Mouse (Mus musculus) intestine, postnatal 0 days (tissue): ENCODE measurements around the gene Nt5dc2. TPM values are rescaled to one million over a fixed set of nuclear protein-coding genes. Genes with fewer than 3 reads are reported as not detected.

Source experiments
- ATAC-seq: fragments of 200-750 bp; cut with Nextera tagmentation; 2 replicates; pipeline ENCODE4 v1.8.0; 2017; ENCODE audit warnings: mild to moderate bottlenecking, moderate TSS enrichment, moderate library complexity
- H3K27ac ChIP-seq: fragments of 300-500 bp; sonication (generic); 2 replicates; pipeline ENCODE4 v1.5.1; 2014; ENCODE audit warnings: mild to moderate bottlenecking, low read depth, low read length, moderate library complexity
- H3K27me3 ChIP-seq: fragments of 300-500 bp; sonication (generic); replicated peaks from 2 replicates; pipeline ENCODE4 v1.6.1; 2014; ENCODE audit warnings: low read length, mixed read lengths; ENCODE audit not compliant: control insufficient read depth, insufficient read depth
- H3K36me3 ChIP-seq: fragments of 300-500 bp; sonication (generic); 2 replicates; pipeline ENCODE4 v1.6.1; 2014; ENCODE audit warnings: mild to moderate bottlenecking, moderate library complexity; ENCODE audit not compliant: control insufficient read depth, insufficient read depth
- H3K4me1 ChIP-seq: fragments of 300-500 bp; sonication (generic); replicated peaks from 2 replicates; pipeline ENCODE4 v1.6.1; 2014; ENCODE audit warnings: antibody characterized with exemption, low read length, mixed read lengths; ENCODE audit not compliant: control insufficient read depth, insufficient read depth
- H3K4me2 ChIP-seq: fragments of 300-500 bp; sonication (generic); replicated peaks from 2 replicates; pipeline ENCODE4 v1.6.1; 2014; ENCODE audit warnings: low read depth, mild to moderate bottlenecking, moderate library complexity
- H3K4me3 ChIP-seq: fragments of 300-500 bp; sonication (generic); 2 replicates; pipeline ENCODE4 v1.5.1; 2014; ENCODE audit warnings: low read depth, low read length
- H3K9ac ChIP-seq: fragments of 300-500 bp; sonication (generic); 2 replicates; pipeline ENCODE4 v1.6.1; 2014; ENCODE audit warnings: mild to moderate bottlenecking, low read depth, low read length
- H3K9me3 ChIP-seq: fragments of 300-500 bp; sonication (generic); 2 replicates; pipeline ENCODE4 v1.6.1; 2016; ENCODE audit warnings: mixed run types; ENCODE audit not compliant: control insufficient read depth
- CTCF ChIP-seq: sonication (generic); IDR thresholded peaks from 2 replicates; pipeline ENCODE4 v1.5.1; 2016; ENCODE audit warnings: low read depth, mild to moderate bottlenecking, control low read depth, antibody characterized with exemption, moderate library complexity
- WGBS: fragments of 180-500 bp; shearing (Covaris S2); extraction: QIAGEN DNeasy Blood & Tissue Kit; methylation state at CpG from one replicate; pipeline ENCODE4 v1.1.7; 2014; 5-methylcytosine and 5-hydroxymethylcytosine counted together
- polyA plus RNA-seq: library from polyadenylated mRNA; unstranded; fragments of >200 nt; fragmentation: Nextera tagmentation; extraction: Ambion mirVana; gene quantifications from 2 replicates; pipeline ENCODE4 v1.2.1, GENCODE M21; 2015

Nt5dc2 gene
- polyA plus RNA-seq, 1 experiment from 2014 or later: 34.9 TPM

DNA sequence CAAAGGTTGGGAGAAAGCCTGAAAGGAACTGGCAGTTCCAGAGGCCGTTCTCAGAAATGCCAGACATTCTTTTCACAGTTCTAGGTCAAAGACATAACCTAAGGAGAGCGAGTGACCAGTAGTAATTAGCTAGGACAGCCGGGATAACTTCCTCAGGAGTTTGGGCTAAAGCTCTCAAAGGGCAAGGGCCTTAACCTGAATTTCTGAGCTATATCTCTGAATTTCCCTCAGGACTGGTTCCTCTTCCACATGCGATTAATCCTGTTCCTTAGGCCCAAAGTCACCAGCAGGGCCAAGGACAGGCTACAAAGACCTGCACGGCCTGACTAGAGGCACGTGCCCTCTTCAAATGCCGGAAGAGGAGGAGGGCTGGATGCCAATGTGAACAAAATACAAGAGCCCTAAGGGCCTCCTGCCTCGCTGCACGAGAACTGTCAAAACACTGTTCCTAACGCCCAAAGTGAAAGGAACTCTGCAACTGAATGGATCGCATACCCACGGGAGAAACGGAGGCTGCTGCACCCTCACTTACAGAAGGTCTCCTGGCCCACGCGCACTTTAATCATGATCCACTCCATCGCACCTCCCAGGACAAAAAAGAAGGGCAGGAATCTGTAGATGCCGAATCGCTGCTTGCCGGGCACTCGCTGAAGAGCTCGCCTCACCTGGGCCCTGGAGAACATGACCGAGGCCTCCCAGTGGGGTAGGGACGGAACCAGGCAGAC is 2.6 kb upstream of the Nt5dc2 start:
- ATAC-seq: peak; percentile 31; the same call in 1 of the 2 replicates

DNA sequence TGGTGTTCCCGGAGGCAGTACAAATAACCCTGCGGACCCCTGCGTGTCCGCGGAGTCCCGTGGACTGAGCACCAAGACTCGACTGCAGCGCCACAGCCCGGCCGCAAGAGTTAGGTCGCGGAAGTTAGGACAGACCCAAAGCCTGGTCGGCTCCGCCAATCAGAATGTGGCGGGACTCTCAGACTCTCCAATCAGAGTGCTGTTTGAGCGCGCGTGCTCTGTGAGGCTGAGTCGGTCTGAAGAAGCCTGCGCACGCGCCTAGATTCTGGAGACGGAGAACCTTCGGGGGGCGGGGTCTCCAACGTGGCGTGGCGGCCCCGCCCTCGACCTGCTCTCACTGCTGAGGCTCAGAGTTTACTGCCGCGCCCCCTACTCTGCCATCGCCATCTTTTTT is 2.0 kb upstream of the Nt5dc2 start, which contains the start of gene Smim4:
Smim4 (minus strand) TSS at position 131 of the 394 bp plus-strand sequence.
- H3K36me3 ChIP-seq: peaks cover 2% of the 10 kb centered on the region; the same call in 1 of the 2 replicates
- H3K4me3 ChIP-seq: peak within 1 kb of the TSS; percentile 72
- peaks cover 14% of the 10 kb centered on the region for H3K4me1 ChIP-seq
- under 1% methylated on average over 33 of the region's 33 CpGs for WGBS
- peak within 1 kb of the TSS; percentile 84 for H3K27ac ChIP-seq
- ATAC-seq: peak; percentile 96
- H3K9me3 ChIP-seq: no peaks in the 10 kb centered on the region
- peak; percentile 83 for TF ChIP-seq CTCF
- H3K27me3 ChIP-seq: no peaks in the 10 kb centered on the region
- H3K9ac ChIP-seq: peak within 1 kb of the TSS; percentile 72
- H3K4me2 ChIP-seq: peak within 1 kb of the TSS; percentile 89

More for the DNA sequence above, 2.6 kb upstream of the Nt5dc2 start:
- Histone ChIP-seq H3K9me3 (no peaks in the 10 kb centered on the region), H3K4me2 (peak overlapping the region; percentile 89), H3K9ac (peak overlapping the region; percentile 72), H3K27ac (peak overlapping the region; percentile 84), H3K27me3 (no peaks in the 10 kb centered on the region), H3K36me3 (peaks cover 4% of the 10 kb centered on the region; the same call in 1 of the 2 replicates), H3K4me3 (peak overlapping the region; percentile 72), H3K4me1 (peaks cover 11% of the 10 kb centered on the region)
- no peak for TF ChIP-seq CTCF
- WGBS: 2% methylated on average over 23 of the region's 23 CpGs

DNA sequence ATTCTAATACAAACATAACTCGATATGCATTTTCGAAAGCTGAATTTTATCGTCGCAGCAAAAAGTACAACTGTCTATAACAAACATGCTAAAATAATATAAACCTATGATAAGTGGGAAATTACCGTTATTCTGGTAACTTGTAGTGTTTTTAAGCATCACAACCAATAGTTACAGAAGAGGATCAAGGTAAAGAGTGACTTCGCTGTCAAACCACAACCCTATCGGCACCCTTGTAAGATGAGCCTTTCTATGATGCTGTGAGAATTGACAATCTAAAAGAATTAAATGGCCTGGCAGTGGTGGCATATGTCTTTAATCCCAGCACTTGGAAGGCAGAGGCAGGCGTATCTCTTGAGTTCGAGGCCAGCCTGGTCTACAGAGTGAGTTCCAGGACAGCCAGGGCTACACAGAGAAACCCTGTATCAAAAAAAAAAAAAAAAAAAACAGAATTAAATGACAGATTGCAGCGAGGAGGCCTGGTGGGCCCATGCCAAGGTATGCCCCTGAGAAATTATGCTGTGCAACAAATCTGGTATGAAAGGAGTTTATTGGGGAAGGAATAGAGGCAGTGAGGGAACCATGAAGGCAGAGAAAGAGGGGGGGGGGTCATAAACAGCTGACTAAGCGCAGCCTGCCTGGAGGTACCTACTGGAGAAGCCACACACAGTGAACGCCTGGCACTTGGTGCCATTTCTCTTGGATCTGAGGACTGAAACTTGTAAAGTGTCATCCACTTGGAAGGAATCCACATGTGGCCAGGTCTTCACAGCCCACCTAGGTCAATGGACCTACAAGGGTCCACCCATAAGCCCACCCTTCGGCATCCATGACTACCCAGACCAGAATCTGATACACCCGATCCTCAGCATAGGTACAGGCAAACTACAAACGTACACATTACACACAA is 1.3 kb upstream of the Nt5dc2 start:
- Histone ChIP-seq H3K9ac (no peak overlapping the region), H3K27ac (no peak overlapping the region), H3K4me1 (peaks cover 14% of the 10 kb centered on the region), H3K36me3 (no peaks in the 10 kb centered on the region), H3K4me3 (peak overlapping the region; percentile 72), H3K9me3 (no peaks in the 10 kb centered on the region), H3K27me3 (no peaks in the 10 kb centered on the region), H3K4me2 (peak overlapping the region; percentile 96)
- WGBS: 61% methylated on average over 15 of the region's 15 CpGs
- no peak for TF ChIP-seq CTCF
- no peak for ATAC-seq

DNA sequence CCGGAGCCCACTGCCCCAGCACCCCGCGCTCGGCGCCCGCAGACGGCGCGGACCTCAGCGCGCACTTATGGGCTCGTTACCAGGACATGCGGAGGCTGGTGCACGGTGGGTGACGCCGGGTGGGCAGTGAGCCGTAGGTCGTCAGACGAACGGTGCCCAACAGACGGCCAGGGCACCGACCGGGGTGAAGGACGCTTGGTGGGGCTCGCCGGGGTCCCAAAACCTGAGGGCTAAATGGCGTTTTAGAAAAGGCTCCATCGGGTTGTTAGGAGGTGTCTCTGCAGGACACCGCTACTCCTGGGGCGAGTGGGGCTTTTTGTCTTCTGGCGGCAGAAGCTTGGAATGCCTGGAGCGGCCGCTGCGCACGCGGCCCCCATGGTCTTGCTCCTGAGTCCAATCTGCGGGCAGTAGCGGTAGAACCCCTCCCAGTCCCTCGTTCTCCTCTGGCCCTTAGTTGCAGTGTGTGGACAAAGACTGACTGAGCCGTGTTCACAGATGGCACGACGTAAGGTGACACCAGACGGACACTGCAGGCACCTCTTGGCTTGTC is 494 bp downstream of the Nt5dc2 start:
- no peak for TF ChIP-seq CTCF
- Histone ChIP-seq H3K27ac (no peak overlapping the region), H3K9me3 (no peaks in the 10 kb centered on the region), H3K9ac (peak overlapping the region; percentile 46), H3K4me3 (peak overlapping the region; percentile 64), H3K27me3 (no peaks in the 10 kb centered on the region), H3K36me3 (peaks cover 6% of the 10 kb centered on the region; the same call in 1 of the 2 replicates), H3K4me2 (peak overlapping the region; percentile 96), H3K4me1 (peaks cover 14% of the 10 kb centered on the region)
- WGBS: under 1% methylated on average over 38 of the region's 43 CpGs
- ATAC-seq: no peak

DNA sequence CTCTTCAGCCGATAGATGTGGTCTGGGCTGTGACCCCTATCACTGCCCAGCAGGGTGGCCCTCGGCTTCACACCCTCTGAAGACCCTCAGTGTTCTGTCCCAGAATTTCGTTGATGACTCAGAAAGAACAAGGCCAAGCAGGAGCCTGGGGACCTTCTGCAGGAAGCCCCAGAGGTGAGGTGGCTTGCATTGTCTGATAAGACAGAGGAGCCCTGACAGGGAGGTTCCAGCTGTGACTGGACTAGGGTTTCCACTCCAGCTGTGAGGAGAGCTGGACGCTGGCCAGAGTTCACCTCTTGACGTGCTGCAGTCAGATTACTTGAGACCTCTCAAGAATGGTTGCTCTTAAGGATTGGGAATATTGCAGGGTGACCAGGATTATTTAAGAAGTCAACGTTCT is 1.2 kb downstream of the Nt5dc2 start:
- ATAC-seq: no peak
- H3K4me3 ChIP-seq: peak overlapping the region; percentile 64
- no peak overlapping the region for H3K27ac ChIP-seq
- peak overlapping the region; percentile 96 for H3K4me2 ChIP-seq
- no peak for TF ChIP-seq CTCF
- H3K27me3 ChIP-seq: no peaks in the 10 kb centered on the region
- WGBS: 11% methylated on average over 6 of the region's 6 CpGs
- H3K9ac ChIP-seq: no peak overlapping the region
- H3K36me3 ChIP-seq: peaks cover 13% of the 10 kb centered on the region; the same call in 1 of the 2 replicates
- H3K4me1 ChIP-seq: peaks cover 14% of the 10 kb centered on the region
- no peaks in the 10 kb centered on the region for H3K9me3 ChIP-seq

DNA sequence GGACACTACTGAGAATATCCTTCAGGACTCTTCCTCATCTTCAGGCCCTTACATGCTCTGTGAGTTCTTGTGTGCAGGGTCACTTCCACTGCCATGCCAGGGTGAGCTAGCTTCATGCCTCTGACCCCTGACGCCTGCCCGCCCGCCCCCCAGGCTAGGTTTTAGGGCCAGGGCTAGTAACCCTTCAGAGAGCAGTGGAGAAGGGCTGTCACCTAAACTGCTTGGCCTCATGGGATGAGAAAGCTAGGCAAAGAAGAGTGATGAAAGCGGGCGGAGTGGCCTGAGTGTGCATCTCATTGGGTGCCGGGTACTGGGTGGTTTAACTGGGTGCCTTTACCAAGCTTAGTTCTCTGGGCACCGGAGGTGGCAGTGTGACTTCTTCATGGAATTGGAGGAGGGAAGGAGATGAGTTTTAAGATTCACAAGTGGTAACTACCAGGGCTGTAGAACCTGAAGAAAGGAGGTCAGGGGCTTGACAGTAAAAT is 1.7 kb downstream of the Nt5dc2 start:
- TF ChIP-seq CTCF: no peak
- Histone ChIP-seq H3K27ac (no peak overlapping the region), H3K4me2 (peak overlapping the region; percentile 96), H3K27me3 (no peaks in the 10 kb centered on the region), H3K9ac (no peak overlapping the region), H3K4me3 (peak overlapping the region; percentile 64; the same call in 1 of the 2 replicates), H3K4me1 (peaks cover 14% of the 10 kb centered on the region), H3K9me3 (no peaks in the 10 kb centered on the region), H3K36me3 (peaks cover 18% of the 10 kb centered on the region; the same call in 1 of the 2 replicates)
- 67% methylated on average over 7 of the region's 7 CpGs for WGBS
- ATAC-seq: no peak
